Mouse (Mus musculus) bone marrow, adult 2 months (tissue): Measurements from ENCODE around the gene Pcdh8. TPM values are rescaled to one million over a fixed set of nuclear protein-coding genes. Genes with fewer than 3 reads are reported as not detected.

ENCODE experiments used
- H3K27ac ChIP-seq: fragments of 200-500 bp; 2 replicates; pipeline ENCODE4 v1.5.1; 2012; ENCODE audit warnings: low read depth, mild to moderate bottlenecking, control low read depth, inconsistent platforms, low read length; ENCODE audit not compliant: control insufficient read depth, poor library complexity, insufficient read depth
- H3K4me1 ChIP-seq: fragments of 200-500 bp; 2 replicates; pipeline ENCODE4 v1.6.1; 2011; ENCODE audit warnings: low read length; ENCODE audit not compliant: control insufficient read depth, insufficient read depth
- H3K4me3 ChIP-seq: fragments of 200-500 bp; replicated peaks from 2 replicates; pipeline ENCODE3; 2011; ENCODE audit warnings: mild to moderate bottlenecking, low read depth, low read length, control low read depth; ENCODE audit not compliant: control insufficient read depth
- CTCF ChIP-seq: fragments of 200-500 bp; IDR thresholded peaks from 2 replicates; pipeline ENCODE4 v1.5.1; 2011; ENCODE audit warnings: low read length, control low read depth; ENCODE audit not compliant: control insufficient read depth, insufficient read depth
- POLR2A ChIP-seq: fragments of 200-500 bp; IDR thresholded peaks from 2 replicates; pipeline ENCODE4 v1.6.1; 2011; ENCODE audit warnings: low read depth, mild to moderate bottlenecking, control low read depth, low read length, borderline replicate concordance; ENCODE audit not compliant: control insufficient read depth
- WGBS: fragments of 180-500 bp; shearing (Covaris S2); methylation state at CpG from one replicate; pipeline ENCODE4 v1.1.7; 2018; 5-methylcytosine and 5-hydroxymethylcytosine counted together
- polyA plus RNA-seq: library from polyadenylated mRNA; stranded (reverse); fragments of >200 nt; gene quantifications from 2 replicates; pipeline ENCODE4 v1.2.4, GENCODE M21; 2011; ENCODE audit warnings: low replicate concordance; ENCODE audit not compliant: missing spikeins, insufficient read depth, insufficient read length

The Pcdh8 gene
- polyA plus RNA-seq, result not detected in 2 replicates

DNA sequence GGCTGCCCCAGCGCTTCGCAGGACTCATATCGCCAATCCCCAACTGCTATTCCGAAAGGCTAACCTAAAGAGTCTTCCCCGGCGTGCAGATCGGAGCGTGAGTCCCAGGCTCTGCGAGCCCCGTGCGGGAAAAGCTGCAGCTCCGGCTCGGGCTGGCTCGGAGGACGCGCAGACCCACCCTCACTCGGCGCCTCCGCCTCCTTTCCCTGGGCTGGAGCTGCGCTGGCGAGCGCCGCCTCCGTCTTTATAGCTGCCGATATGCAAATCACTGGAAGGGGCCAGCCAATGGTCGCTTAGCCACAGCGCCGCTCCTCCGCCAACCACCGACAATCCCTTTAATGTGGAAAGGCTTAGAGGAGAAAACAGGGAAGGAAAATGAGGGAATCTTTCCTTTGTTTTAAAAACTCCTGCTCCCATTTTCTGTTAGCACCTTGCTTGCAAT, at the start of gene Pcdh8:
Pcdh8 (minus strand) TSS at position 219 of the 442 bp plus-strand sequence.
- no peak for TF ChIP-seq POLR2A
- no peak for TF ChIP-seq CTCF
- 2% methylated on average over 30 of the region's 30 CpGs for WGBS
- no peak within 1 kb of the TSS for H3K4me3 ChIP-seq
- no peak within 1 kb of the TSS for H3K27ac ChIP-seq
- H3K4me1 ChIP-seq, result no peaks in the 10 kb centered on the region; the same call in 1 of the 2 replicates

DNA sequence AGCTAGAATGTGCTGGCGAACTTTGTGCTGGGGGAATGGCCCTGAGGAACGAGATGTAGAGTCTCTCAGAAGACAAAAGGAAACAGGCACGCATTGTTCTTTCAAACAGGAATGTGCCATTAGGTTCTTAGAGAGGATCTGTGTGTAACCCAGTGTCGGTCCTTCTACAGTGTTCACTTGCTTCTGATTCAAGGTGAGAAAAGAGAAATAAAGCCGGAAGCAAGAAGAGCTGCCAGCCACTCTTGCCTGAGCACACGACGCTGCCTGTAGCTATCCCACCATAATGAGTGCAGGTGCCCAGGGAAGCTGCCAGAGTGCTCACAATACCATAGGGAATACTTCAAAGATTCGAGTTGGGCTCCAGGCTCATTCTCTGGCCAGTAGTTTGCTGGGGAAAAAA, 43.6 kb upstream of the Pcdh8 start:
- TF ChIP-seq POLR2A (no peak), CTCF (no peak)
- H3K27ac ChIP-seq, result no peak overlapping the region
- no peak overlapping the region for H3K4me3 ChIP-seq
- H3K4me1 ChIP-seq, result no peaks in the 10 kb centered on the region
- 66% methylated on average over 8 of the region's 8 CpGs for WGBS

DNA sequence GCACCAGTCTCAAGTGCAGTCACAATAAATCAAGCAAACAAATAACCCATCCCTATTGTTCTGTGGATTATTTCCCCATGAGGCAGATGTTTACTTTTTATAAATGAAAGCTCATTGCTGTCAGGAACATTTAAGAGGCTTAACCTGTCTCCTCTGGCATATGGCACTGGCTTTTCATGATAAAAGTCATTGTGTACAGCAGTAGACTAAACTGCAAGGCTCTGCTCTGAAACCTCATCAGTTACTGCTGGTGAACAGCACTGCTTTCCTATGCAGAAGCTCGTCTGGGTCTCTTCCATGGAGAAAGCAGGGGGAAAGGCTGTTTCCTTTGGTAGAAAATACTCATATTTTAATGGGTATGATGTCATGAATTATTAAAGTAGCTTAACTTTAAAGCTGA, 43.0 kb upstream of the Pcdh8 start:
- 36% methylated on average over 1 of the region's 1 CpGs for WGBS
- TF ChIP-seq POLR2A, result no peak
- TF ChIP-seq CTCF, result no peak
- H3K27ac ChIP-seq, result no peak overlapping the region
- H3K4me1 ChIP-seq, result no peaks in the 10 kb centered on the region
- no peak overlapping the region for H3K4me3 ChIP-seq

DNA sequence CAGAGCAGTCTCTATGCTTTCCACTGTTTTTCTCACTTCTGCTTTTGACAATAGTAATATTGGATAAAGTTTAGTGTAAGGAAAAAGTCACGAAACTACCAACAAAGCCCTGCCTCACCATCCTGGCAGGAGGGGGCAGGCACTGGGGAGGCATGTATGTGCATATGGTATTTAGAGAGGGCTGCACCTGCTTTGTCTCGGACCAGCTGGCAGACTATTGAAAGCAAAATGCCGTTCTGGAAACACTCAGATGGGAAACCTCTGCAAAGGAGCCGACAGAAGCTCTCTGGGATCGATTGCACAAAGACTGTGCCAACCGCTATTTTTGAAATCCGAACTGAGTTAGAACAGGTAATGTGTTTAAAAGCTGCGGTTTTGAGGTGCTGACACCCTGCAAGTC, 22.1 kb upstream of the Pcdh8 start:
- H3K27ac ChIP-seq, result no peak overlapping the region
- no peak overlapping the region for H3K4me3 ChIP-seq
- no peaks in the 10 kb centered on the region for H3K4me1 ChIP-seq
- WGBS, result 73% methylated on average over 8 of the region's 8 CpGs
- no peak for TF ChIP-seq POLR2A
- no peak for TF ChIP-seq CTCF

DNA sequence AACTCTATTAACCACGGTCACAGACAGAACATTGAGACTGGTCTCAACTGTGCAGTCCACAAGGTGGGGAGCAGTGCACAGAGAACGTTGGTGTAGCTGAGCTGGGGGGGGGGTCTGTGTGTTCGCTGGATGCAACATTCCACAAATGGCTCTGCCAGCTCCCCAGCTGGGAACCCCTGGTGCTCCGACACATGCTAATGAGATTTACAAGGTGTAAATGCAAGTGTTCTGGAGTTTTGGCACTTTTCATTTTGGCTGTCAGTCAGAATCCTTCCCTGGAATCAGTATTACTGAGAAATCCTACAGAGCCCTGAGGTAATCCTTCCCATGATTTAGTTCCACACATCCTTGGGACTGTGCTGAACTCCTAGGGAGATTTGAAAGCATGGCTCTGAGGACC, 18.4 kb upstream of the Pcdh8 start:
- H3K27ac ChIP-seq, result no peak overlapping the region
- TF ChIP-seq CTCF (no peak), POLR2A (no peak)
- no peaks in the 10 kb centered on the region for H3K4me1 ChIP-seq
- 36% methylated on average over 4 of the region's 4 CpGs for WGBS
- H3K4me3 ChIP-seq, result no peak overlapping the region

DNA sequence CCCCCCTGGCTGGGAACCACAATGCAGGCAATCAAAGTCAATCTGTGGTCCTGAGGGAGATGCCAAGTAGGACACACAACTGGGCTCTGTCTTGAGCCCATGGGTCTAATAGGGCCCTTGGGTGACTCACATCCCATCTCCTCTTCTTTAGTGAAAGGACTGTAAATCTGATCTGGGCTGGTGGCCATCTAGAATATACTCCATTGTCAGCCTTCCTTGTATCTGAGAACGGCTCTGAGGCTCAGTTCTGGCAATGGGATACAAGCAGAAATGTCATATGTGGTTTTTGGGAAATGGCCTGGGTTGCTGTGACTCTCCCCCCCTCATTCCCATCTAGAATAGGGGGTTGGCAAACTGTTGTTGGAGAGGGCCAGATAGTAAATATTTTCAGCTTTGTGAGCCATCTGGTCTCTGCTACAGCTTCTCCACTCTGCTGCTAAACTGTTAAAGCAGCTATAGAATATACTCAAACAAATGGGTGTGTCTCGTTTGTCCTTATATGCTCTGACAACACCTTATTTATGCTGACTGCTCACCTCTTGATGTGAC, 17.6 kb upstream of the Pcdh8 start:
- Histone ChIP-seq H3K4me3 (no peak overlapping the region), H3K27ac (no peak overlapping the region), H3K4me1 (no peaks in the 10 kb centered on the region)
- TF ChIP-seq POLR2A (no peak), CTCF (no peak)
- WGBS, result 59% methylated on average over 2 of the region's 2 CpGs

DNA sequence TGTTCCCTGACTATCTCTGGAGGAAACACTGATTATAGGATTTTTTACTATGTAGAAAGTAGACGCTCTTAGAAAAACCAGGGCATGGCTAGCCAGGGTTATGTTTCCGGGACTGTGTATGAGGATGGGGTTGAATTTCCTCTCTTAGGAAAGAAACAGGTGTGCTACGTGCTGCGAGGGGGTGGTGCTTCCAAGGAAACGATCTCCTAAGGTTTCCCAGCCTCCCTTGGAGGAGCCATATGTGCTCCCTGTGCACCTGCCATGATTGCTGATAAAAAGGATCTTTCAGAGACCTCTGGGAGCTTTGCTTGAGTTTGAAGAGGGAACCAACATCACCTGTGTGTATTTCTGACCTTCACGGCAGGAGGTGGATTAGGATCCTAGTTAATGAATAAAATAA, 16.8 kb upstream of the Pcdh8 start:
- TF ChIP-seq POLR2A, result no peak
- no peak for TF ChIP-seq CTCF
- no peak overlapping the region for H3K27ac ChIP-seq
- no peaks in the 10 kb centered on the region for H3K4me1 ChIP-seq
- no peak overlapping the region for H3K4me3 ChIP-seq
- 74% methylated on average over 6 of the region's 6 CpGs for WGBS

DNA sequence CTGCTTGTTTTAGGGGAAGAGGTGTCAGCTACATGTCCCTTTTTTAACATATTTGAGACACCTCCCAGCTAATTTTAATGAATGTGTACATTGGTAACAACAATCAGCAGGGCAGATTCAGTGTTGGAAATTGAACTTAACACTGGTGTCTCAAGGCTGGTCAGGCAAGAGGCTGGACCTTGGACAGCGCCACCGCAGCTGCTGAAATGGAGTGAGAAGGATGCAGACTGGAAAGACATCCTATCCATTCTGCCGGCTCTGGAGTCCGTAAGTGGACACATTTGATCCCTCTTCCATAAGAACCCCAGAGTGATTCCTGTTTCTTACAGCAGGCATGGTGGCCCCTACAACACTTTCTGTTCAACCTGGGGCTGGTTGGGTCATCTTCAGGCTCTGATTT, 14.3 kb upstream of the Pcdh8 start:
- H3K4me3 ChIP-seq, result no peak overlapping the region
- TF ChIP-seq CTCF, result no peak
- no peak for TF ChIP-seq POLR2A
- no peak overlapping the region for H3K27ac ChIP-seq
- WGBS, result 40% methylated on average over 4 of the region's 4 CpGs
- no peaks in the 10 kb centered on the region for H3K4me1 ChIP-seq

DNA sequence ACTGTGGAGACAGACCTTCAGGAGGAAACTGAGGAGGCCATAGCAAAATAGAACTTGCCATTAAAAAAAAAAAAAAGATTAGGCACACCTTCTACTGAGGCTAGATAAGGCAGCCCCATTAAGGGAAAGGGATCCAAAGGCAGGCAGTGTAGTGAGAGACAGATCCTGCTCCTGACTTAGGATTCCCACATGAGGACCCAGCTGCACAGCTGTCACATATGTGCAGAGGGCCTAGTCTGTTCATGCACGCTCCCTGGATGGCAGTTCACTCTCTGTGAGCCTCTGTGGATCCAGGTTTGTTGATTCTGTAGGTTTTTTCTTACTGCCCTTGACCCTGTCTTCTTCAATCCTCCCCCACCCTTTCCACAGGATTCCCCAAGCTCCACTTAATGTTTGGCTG, 9.8 kb upstream of the Pcdh8 start:
- no peak for TF ChIP-seq POLR2A
- no peak for TF ChIP-seq CTCF
- H3K27ac ChIP-seq, result no peak overlapping the region
- no peaks in the 10 kb centered on the region for H3K4me1 ChIP-seq
- H3K4me3 ChIP-seq, result no peak overlapping the region
- 71% methylated on average over 1 of the region's 1 CpGs for WGBS
